In the genomic region with DNA sequence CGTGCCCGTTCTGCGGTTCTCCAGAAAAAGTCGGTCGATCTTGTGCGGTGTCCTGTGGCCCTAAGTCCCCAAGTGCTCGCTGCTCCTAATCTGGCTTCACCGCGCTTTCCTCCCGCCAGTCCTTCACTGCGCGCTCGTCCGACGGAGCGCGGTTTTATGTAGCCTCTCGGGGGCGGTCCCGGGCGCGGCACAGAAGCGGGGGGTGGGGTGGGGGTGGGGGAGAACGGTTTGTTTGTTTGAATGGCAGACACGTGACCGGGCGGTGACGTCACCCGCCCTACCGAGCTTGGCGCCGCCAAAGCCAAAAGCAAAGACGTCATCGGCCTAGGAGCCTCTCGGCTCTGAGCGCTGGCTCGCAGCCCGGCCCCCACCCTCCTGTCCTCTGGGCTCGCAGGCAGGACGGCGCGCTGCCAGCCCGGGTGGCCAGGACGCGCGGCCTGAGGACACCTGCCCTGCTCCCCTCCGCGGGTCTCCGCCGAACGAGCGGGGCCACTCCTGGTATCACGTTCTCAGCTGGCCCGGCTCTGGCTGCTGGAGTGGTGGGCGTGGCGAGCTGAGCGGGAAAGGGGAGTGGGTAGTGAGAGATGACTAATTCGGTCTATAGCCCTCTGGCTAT, we compare ENCODE assay signal across 8 mouse cellular contexts. TPM values are rescaled to one million over a fixed set of nuclear protein-coding genes. Genes with fewer than 3 reads are reported as not detected.
DNase-seq lines count a peak whose midpoint lies in the region; ATAC-seq lines count a peak whose summit lies in the region.

No protein-coding gene starts in this region.

- peak overlapping the region; percentile 64 for H3K4me3 ChIP-seq in hindbrain, embryonic 16.5 days (ENCODE audit: low read length)
- peak overlapping the region; percentile 33 for H3K4me3 ChIP-seq in macrophage (ENCODE audit: inconsistent target)

- peak overlapping the region; percentile 71 for H3K9ac ChIP-seq in hindbrain, embryonic 16.5 days (ENCODE audit: low read depth, low read length)

- peak; percentile 86 for ATAC-seq in hindbrain, embryonic 16.5 days

- peaks cover 39% of the 10 kb centered on the region for H3K4me1 ChIP-seq in hindbrain, embryonic 16.5 days (ENCODE audit: control insufficient read depth, insufficient read depth, low read depth, low read length)

- peak overlapping the region; percentile 87 for H3K4me2 ChIP-seq in hindbrain, embryonic 16.5 days (ENCODE audit: low read length)

- under 1% methylated on average over 50 of the region's 58 CpGs for WGBS in hindbrain, embryonic 16.5 days
- WGBS in macrophage (ENCODE audit: missing documents): under 1% methylated on average over 46 of the region's 58 CpGs

- H3K27me3 ChIP-seq in hindbrain, embryonic 16.5 days (replicated peaks; ENCODE audit: control insufficient read depth, insufficient read depth, low read length): no peaks in the 10 kb centered on the region

- peak overlapping the region; percentile 95 for H3K27ac ChIP-seq in hindbrain, embryonic 16.5 days (ENCODE audit: low read depth, low read length)
- H3K27ac ChIP-seq in macrophage: peak overlapping the region; percentile 82

- peak; percentile 97 for DNase-seq in T-cell, adult 2 months (ENCODE audit: low spot score)
- peak; percentile 99 for DNase-seq in cerebellum, postnatal 36 days
- peak; percentile 97 for DNase-seq in gastrocnemius, adult 18-20 months (ENCODE audit: low spot score)
- DNase-seq in left cerebral cortex, adult 18-20 months (ENCODE audit: low spot score in 2 of 2): peak; percentile 91 to 97
- peak; percentile 97 for DNase-seq in right cerebral cortex, adult 18-20 months
- DNase-seq in urinary bladder, postnatal 10 days (ENCODE audit: low spot score): peak; percentile 80

- peaks cover 18% of the 10 kb centered on the region for H3K79me2 ChIP-seq in macrophage (ENCODE audit: inconsistent target)

- H3K9me3 ChIP-seq in hindbrain, embryonic 16.5 days (ENCODE audit: control insufficient read depth, low read length): no peaks in the 10 kb centered on the region

- H3K36me3 ChIP-seq in hindbrain, embryonic 16.5 days (ENCODE audit: control insufficient read depth, insufficient read depth, low read length): peaks cover 3% of the 10 kb centered on the region; the same call in 1 of the 2 replicates
- no peaks in the 10 kb centered on the region; the same call in 1 of the 2 replicates for H3K36me3 ChIP-seq in macrophage (ENCODE audit: inconsistent target)

RNA-seq across cellular contexts. Expression of a gene that starts 52.8 kb away (rescaled TPM):
- total RNA-seq in gastrocnemius, adult 18-20 months (2021): 10 to 100 TPM; 44.6 to 46.5 TPM
- polyA plus RNA-seq in hindbrain, embryonic 16.5 days (2015; fragmentation: Nextera tagmentation; extraction: Ambion mirVana): 97.0 and 106 TPM in 2 replicates
- 100 to 1,000 TPM; 150 to 155 TPM for total RNA-seq in left cerebral cortex, adult 18-20 months (2021)
- 100 to 1,000 TPM in 3 of 26 experiments, 10 to 100 TPM in 23; 27.2 to 136 (median 52.5) TPM for total RNA-seq in macrophage (2018; cell fraction: chromatin; rRNA removed)
- total RNA-seq in macrophage (2018; cell fraction: cytosol; rRNA removed): 10 to 100 TPM; 35.4 to 59.1 (median 45.8) TPM
- total RNA-seq in macrophage (2018; cell fraction: nucleus; rRNA removed): 100 to 1,000 TPM in 3 of 26 experiments, 10 to 100 TPM in 23; 29.0 to 133 (median 49.8) TPM
- polyA plus RNA-seq in macrophage (2018): 37.4 to 133 TPM (median 109 TPM) in 3 replicates

RNA-seq across cellular contexts. Expression of a gene that starts 53.5 kb away (rescaled TPM):
- total RNA-seq in gastrocnemius, adult 18-20 months (2021): 100 to 1,000 TPM in 1 of 2 experiments, 10 to 100 TPM in 1; 66.1 to 117 TPM
- polyA plus RNA-seq in hindbrain, embryonic 16.5 days (2015; fragmentation: Nextera tagmentation; extraction: Ambion mirVana): 27.1 and 29.0 TPM in 2 replicates
- 10 to 100 TPM; 60.7 to 61.5 TPM for total RNA-seq in left cerebral cortex, adult 18-20 months (2021)
- total RNA-seq in macrophage (2018; cell fraction: chromatin; rRNA removed): 1,000 to 10,000 TPM in 8 of 26 experiments, 100 to 1,000 TPM in 14, 10 to 100 TPM in 4; 36.2 to 1,811 (median 533) TPM
- total RNA-seq in macrophage (2018; cell fraction: cytosol; rRNA removed): 1,000 to 10,000 TPM in 5 of 26 experiments, 100 to 1,000 TPM in 14, 10 to 100 TPM in 7; 20.0 to 1,690 (median 314) TPM
- total RNA-seq in macrophage (2018; cell fraction: nucleus; rRNA removed): 1,000 to 10,000 TPM in 9 of 26 experiments, 100 to 1,000 TPM in 14, 10 to 100 TPM in 3; 28.6 to 2,287 (median 592) TPM
- polyA plus RNA-seq in macrophage (2018): 10.8 to 29.7 TPM (median 28.3 TPM) in 3 replicates

Comparison
In these comparisons a context has a peak if more than half of its experiments do, and no peak if none do; other contexts are left out.
1. Peak in every context shown above with its lines: DNase-seq, ATAC-seq, H3K4me3 ChIP-seq and H3K27ac ChIP-seq.